Mouse (Mus musculus) mouse trophoblast stem cell (cell line): ENCODE results near the gene Zfp746.
"Not testable (repeated sequence)": the region's sequence is repeated elsewhere in the genome, so short reads cannot be mapped to it uniquely, and the experiment has no call there.

Source experiments
- in situ Hi-C, 2 experiments: fragments of 300-500 bp; cut with MseI, MboI; formaldehyde crosslinking; loops; 2 replicates in 1 of 2; 3 replicates in 1 of 2; pipeline ENCODE4 v1.15.1; 2025

The Zfp746 gene

DNA sequence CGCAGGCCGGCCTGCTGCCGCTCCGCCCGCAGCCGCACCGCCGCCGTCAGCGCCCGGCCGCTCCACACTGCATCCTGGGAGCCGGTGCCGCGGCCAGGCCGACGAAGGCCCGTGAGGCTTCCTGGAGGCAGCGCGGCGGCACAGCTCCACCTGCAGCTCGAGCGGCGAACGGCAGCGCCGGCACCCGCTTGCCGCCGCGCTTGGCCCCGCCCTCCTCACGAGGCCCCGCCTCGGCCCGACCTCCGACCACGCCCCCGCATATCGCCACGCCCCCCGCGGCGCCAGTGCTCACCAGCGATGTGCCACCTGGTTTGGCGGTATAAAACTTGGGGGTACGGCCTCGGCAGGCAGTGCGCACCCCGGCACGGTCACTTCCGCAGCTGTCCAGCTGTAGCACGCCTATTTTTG is at the start of gene Zfp746:
Gene Zfp746 (minus strand): TSS at position 123 of the 408 bp plus-strand sequence.
- in situ Hi-C loops, result no loop called here

DNA sequence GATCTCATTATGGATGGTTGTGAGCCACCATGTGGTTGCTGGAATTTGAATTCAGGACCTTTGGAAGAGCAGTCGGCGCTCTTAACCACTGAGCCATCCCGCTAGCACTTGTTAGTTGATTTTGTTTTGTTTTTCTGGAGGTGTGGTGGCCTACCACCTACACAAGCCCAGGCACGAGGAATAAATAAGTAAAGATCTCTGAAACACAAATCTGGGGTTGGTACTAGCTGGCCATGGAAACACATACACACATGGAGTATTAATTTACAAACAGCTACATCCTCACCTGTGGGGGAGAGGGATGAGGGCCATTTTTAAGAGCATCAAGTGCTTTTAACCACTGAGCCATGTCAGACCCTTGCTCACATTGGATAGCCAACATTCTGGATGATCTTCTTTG is 34.7 kb upstream of the Zfp746 start:
- in situ Hi-C loops, result not testable (repeated sequence)

DNA sequence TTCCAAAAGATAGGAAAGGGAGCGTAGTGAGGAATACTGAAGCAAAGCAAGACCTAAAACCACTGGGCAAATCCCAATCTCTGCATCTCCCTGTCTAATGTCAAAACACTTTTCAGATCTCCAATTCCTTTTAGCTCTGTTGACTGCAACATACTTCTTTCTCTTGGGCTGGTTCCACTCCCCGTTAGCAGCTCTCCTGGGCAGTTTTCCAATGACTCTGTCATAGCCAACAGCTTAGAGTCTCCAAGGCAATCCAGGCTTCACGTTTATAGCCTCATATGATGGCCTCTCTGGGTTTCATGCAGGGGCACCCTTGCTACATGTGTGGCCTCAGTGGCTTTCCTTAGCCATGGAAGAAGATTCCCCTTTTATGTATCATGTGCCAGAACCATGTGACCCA is 29.6 kb upstream of the Zfp746 start:
- in situ Hi-C loops, result no loop called here

GRCm38 (mm10) chr6:48086957-48087715 is 743 bp upstream of the Zfp746 start:
- in situ Hi-C loops, result no loop called here

GRCm38 (mm10) chr6:48085521-48086404 is 630 bp downstream of the Zfp746 start:
- in situ Hi-C loops, result no loop called here

- in situ Hi-C loops, result no loop called here
Measured at GRCm38 (mm10) chr6:48083733-48084191, 2.6 kb downstream of the Zfp746 start.

DNA sequence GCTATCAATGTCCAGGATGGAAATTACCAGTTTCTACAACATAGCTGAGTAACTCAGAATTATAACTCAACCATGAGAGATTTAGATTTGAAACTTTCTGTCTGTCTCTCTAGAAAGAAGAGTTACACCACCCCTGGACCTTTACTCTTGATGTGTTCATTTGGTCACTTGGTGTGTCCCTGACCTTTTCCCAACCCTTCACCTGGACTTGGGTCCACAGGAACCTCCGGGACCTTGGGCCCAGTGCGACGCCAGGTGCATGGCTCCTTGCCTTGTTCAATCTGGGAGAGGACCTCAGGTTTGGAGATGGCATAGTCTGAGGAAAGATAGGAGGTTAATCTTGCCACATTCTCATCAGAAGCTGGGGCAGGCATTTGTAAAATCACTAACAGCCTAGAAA is 4.4 kb downstream of the Zfp746 start:
- in situ Hi-C loops, result no loop called here

GRCm38 (mm10) chr6:48081021-48081420 is 5.4 kb downstream of the Zfp746 start:
- in situ Hi-C loops, result no loop called here

DNA sequence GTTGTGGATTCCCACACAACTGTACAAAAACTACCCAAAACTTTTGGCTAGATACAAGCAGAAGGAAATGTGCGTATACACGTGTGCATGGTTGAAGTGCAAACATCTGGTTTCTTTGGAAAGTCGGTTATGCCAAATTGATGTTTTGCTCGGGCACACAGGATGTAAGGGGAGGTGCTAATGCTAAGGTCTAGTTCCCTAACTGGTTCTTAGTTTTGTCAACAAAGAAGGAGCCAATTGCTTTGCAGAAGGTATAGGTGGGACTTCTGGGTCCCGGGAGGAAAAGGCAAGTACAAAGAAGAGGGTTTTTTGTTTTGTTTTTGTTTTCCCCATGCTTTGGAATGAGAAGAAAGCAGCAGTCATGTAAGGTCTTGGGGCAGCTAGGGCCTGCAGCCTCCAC is 13.1 kb downstream of the Zfp746 start:
- in situ Hi-C loops, result no loop called here

DNA sequence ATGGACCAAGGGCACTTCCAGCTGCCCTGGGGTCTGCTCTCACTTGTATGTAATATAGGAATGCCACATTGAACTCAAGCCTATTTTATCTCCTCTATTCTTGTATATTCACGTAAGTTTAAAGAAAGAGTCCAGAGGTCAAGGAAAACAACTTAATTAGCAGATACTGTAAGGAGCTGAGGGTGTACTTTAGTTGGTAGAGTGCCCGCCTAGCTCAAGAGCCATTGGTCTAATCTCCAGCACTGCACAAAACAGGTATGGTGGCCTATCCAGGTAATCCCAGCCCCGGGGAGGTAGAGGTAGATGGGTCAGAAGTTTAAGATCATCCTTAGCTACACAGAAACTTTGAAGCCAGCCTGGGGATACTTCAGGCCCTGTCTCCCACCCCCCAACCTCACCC is 18.9 kb downstream of the Zfp746 start:
- in situ Hi-C loops, result no loop called here

- in situ Hi-C loops, result no loop called here
Measured at GRCm38 (mm10) chr6:48065587-48066075, 20.8 kb downstream of the Zfp746 start.

DNA sequence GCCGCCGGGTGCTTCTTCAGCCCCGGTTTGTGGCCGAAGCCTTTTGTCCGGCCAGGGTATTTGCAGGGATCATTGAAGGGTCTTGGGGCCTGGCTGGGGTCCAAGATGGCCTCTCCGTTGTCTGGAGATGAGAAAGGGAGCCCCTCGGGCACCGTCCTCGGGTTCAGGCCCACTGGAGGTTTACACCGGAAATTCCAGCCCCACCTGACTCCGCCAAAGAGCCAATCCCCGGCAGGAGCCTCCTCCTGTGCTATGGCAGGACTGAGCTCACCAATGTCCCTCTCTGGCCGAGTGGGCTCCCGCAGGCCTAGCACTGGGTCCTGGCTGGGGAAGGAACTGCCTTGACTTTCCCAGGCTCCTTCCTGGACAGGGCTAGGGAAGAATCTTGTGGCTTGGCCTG is 21.9 kb downstream of the Zfp746 start:
- in situ Hi-C loops, result no loop called here

DNA sequence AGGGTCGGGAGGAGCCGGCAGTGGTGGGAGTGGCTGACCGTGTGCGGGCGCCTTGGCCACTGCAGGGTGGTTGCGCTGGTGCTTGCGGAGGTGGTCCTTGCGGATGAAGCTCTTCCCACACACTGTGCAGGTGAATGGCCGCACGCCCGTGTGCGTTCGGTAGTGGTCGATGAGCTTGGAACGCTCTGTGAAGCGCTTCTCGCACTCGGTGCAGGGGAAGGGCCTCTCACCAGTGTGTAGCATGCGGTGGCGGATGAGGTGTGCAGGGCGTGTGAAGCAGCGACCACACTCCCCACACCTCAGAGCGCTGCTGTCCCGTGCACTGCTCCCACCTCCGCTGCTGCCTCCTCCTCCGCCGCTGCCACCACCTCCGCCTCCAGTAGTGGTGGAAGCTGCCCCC is 22.5 kb downstream of the Zfp746 start:
- in situ Hi-C loops, result no loop called here

DNA sequence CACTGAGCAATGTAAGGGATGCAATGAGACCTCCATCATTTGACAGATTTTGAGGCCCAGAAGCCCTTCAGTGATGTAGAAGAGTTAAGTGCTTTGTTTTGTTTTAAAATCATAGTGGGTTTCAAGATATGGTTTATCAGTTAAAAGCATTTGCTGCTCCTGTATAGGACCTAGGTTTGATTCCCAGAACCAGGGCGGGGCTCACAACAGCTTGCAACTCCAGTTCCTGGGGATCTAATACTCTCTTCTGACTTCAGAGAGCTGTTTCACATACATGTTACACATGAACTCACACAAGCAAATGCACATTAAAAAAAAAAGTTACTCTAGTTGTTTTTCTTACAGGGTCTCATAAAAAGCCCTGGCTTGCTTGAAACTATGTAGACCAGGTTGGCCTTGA is 25.5 kb downstream of the Zfp746 start:
- in situ Hi-C loops, result no loop called here

DNA sequence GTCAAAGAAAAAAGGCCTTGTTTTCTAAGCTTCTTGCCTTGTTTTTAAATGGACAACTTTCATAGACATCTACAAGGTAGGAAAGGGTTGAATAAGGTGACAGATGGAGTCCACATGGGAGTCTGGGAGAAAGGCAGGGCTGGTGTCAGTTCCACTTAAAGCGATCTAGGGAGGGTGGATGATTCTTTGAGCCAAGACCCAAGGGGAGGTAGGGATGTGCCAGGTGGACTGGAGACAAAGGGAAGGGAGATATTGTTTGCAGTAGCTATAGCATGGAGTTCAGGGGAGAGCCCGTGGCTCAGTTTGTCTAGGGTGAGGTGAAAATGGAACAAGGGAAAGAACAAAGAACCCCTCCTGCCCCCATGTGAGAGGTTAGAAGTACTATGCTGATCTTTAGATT is 26.0 kb downstream of the Zfp746 start:
- in situ Hi-C loops, result no loop called here

DNA sequence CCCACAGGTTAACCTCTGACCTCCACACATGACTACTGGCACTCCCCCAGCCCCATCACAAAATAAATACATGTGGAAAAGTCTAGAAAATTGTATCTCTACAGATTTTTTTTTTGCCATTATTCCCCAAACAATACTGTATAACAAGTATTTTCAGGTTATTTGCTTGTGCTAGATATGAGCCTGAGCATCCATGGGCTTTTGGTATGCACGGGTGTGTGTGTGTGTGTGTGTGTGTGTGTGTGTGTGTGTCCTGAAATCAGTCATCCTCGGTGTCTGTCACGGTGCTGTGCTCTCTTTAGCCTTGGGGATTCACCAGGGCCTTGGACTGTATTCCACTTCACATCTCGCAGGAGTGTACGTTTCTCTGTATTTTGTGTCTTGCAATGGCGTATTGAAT is 34.3 kb downstream of the Zfp746 start:
- in situ Hi-C loops, result no loop called here

- in situ Hi-C loops, result no loop called here
Measured at GRCm38 (mm10) chr6:48051666-48052065, 34.7 kb downstream of the Zfp746 start.

GRCm38 (mm10) chr6:48049273-48050065 is 36.9 kb downstream of the Zfp746 start:
- in situ Hi-C loops, result no loop called here

DNA sequence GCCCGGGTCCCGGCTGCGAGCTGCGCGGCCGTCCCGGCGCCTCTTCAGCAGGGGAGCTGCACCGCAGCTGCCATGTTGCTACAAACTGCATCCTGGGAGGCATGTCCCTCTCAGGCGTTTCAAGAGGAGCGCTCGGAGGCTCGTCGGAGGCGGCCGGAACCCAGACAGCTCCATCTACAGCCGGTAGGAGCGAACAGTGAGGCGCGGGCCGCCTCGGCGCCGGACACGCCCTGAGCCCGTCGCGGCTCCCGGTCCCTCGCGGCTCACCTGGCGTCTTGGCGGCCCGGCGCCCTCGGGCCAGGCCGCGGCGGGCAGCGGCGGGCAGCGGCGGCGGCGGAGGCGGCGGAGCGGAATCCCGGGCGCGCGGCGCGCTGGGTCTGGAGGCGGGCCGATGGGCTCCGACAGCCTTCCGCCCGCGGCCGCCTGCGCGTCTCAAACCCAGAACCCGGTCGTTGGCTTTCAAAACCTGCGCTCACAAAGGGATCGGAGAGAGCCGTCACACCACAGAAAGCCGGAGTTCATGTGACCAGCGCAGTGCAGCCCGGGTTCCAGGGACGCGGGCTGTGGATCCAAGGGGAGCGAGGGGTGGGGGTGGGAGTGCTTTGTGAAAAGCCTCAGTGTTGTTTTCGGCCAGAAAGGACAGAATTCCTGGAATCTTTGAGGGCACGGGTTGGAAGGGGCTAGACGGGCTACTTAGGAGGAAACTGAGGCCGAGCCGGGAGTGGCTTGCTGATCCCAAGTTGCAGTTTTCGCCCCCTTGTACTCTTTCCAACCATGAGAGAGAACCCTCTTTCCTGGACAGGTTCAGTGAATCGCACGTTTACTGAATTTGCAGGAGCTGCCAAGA is 37.7 kb downstream of the Zfp746 start, which contains the start of gene Zfp777:
Gene Zfp777 (minus strand): TSS at position 486 of the 847 bp plus-strand sequence.
- in situ Hi-C loops, result no loop called here

DNA sequence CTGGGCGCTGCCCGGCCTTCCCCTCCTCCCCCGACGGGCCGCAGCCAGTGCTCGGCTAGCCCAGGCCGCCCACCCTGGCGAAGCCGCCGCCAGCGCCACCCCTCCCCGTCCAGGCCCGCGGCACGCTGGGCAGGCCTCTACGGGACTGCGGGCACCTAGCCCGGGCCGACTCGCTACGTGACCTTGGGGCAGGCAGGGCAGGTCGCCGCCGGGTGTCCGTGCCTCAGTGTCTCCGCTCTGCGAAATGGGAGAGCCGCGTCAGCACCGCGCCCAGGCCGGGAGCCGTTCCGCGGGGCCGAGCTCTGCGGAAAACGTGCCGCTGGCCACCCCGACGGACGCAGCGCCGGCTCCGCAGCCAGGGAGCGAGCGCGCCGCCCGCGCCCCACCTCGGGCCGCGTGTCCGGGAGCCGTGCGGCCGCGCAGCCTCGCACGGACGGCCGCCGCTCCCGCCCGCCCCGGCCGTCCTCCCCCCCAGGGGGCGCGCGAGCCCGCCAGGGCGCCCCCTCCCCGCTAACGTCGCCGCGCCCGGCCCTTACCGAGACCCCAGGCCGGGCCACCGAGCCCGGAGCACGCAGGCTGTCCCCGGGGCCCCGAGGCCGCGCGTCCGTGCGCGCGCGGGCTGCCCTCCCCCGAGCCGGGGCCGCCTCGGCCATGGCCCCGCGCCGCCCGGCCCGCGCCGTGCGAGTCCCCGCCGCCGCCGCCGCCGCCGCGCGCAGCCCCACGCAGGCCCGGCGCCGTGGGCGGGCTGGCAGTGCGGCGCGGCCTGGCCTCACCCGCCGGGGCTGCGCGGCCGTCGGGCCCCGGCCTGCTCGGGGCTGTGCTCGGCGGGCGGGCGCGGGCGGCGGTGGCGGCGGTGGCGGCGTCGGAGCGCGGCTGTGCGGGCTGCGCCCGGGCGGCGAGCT is 38.7 kb downstream of the Zfp746 start:
- in situ Hi-C loops, result no loop called here
